Mouse (Mus musculus) kidney, postnatal 4 days (tissue): ENCODE results near the gene Cdc42bpg.
"Not testable (repeated sequence)": the region's sequence is repeated elsewhere in the genome, so short reads cannot be mapped to it uniquely, and the experiment has no call there.

Source experiments
- DNase-seq, 2 experiments: peaks; one replicate each; pipeline ENCODE4 v3.0.0; 2021; ENCODE audit warnings: mixed read lengths in 2 of 2

Cdc42bpg gene

GRCm38 (mm10) chr19:6299450-6300267 is 6.6 kb upstream of the Cdc42bpg start:
- peak; percentile 25 to 36 for DNase-seq

- no peak for DNase-seq
Observed at GRCm38 (mm10) chr19:6300402-6300841, 5.8 kb upstream of the Cdc42bpg start.

GRCm38 (mm10) chr19:6302114-6302513 is 4.1 kb upstream of the Cdc42bpg start:
- no peak for DNase-seq

- no peak for DNase-seq
Observed at GRCm38 (mm10) chr19:6302522-6302921, 3.7 kb upstream of the Cdc42bpg start.

GRCm38 (mm10) chr19:6303831-6304230 is 2.4 kb upstream of the Cdc42bpg start:
- no peak for DNase-seq

GRCm38 (mm10) chr19:6304787-6305516 is 1.3 kb upstream of the Cdc42bpg start:
- peak; percentile 94 to 95 for DNase-seq

- DNase-seq: no peak
Observed at GRCm38 (mm10) chr19:6305517-6306115, 640 bp upstream of the Cdc42bpg start.

- DNase-seq: peak; percentile 90 to 94
Observed at GRCm38 (mm10) chr19:6306586-6306985, 330 bp downstream of the Cdc42bpg start.

- DNase-seq: no peak
Observed at GRCm38 (mm10) chr19:6307733-6308531, 1.7 kb downstream of the Cdc42bpg start.

GRCm38 (mm10) chr19:6310181-6310580 is 3.9 kb downstream of the Cdc42bpg start:
- DNase-seq: no peak

- DNase-seq: not testable (repeated sequence)
Observed at GRCm38 (mm10) chr19:6311783-6312182, 5.5 kb downstream of the Cdc42bpg start.

GRCm38 (mm10) chr19:6313796-6314195 is 7.5 kb downstream of the Cdc42bpg start:
- no peak for DNase-seq

GRCm38 (mm10) chr19:6314513-6314912 is 8.3 kb downstream of the Cdc42bpg start:
- no peak for DNase-seq

GRCm38 (mm10) chr19:6315573-6315972 is 9.3 kb downstream of the Cdc42bpg start:
- no peak for DNase-seq

- DNase-seq: no peak
Observed at GRCm38 (mm10) chr19:6318145-6318544, 11.9 kb downstream of the Cdc42bpg start.

- DNase-seq: no peak
Observed at GRCm38 (mm10) chr19:6321358-6321757, 15.1 kb downstream of the Cdc42bpg start.

GRCm38 (mm10) chr19:6321786-6322621 is 15.7 kb downstream of the Cdc42bpg start:
- peak; percentile 39 to 63 for DNase-seq

GRCm38 (mm10) chr19:6324751-6325150 is 18.5 kb downstream of the Cdc42bpg start:
- no peak for DNase-seq

- DNase-seq: no peak
Observed at GRCm38 (mm10) chr19:6331178-6331577, 24.9 kb downstream of the Cdc42bpg start.

GRCm38 (mm10) chr19:6331719-6332516 is 25.7 kb downstream of the Cdc42bpg start:
- peak; percentile 59 to 70 for DNase-seq
